Mouse (Mus musculus): ENCODE measurements around the gene Adipor1.
A peak's percentile ranks its signal among the peaks of the same experiment; 100 is the strongest.

DNA sequence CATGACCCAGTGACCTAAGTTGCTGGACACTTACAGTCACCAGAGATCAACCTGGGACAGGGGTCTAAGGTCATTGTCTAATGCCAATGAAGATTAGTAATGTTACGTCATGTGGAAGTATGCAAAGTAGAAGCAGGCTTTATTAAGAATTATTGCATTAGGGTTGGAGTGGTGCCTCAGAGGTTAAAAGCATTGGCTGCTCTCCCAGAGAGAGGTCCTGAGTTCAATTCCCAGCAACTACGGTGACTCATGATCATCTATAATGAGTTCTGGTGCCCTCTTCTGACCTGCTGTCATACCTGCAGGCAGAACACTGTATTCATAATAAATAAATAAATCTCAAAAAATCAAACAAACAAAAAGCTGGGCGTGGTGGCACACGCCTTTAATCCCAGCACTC, 35.0 kb downstream of the Adipor1 start:
- TF ChIP-seq CTCF (IDR thresholded peaks at IDR 0.05 in 2 of 3, conservative IDR thresholded peaks at IDR 0.05 in 1 of 3; ENCODE audit: control insufficient read depth in 1 of 3, insufficient read depth in 1 of 3, low read depth in 2 of 3, low read length in 3 of 3, poor library complexity in 1 of 3, severe bottlenecking in 1 of 3) (peak in 2 of 3 experiments; percentile 9 to 24; a peak in 2 of 6 replicates), ZNF384 (IDR thresholded peaks at IDR 0.05; ENCODE audit: low read depth, low read length) (no peak), USF1 (IDR thresholded peaks at IDR 0.05; ENCODE audit: low read depth, low read length) (no peak), ZKSCAN1 (IDR thresholded peaks at IDR 0.05; ENCODE audit: low read depth, low read length) (no peak), ETS1 (IDR thresholded peaks at IDR 0.05; ENCODE audit: low read depth, low read length) (no peak), POLR2A (IDR thresholded peaks at IDR 0.05; ENCODE audit: control insufficient read depth in 1 of 2, insufficient read depth in 1 of 2, low read depth in 1 of 2, low read length in 2 of 2, poor library complexity in 1 of 2) (no peak)

Measured in MEL (cell line).